Mouse (Mus musculus) right cerebral cortex, postnatal 10 days (tissue): ENCODE measurements around the gene Btg3.

ENCODE experiments used
- DNase-seq, 2 experiments: peaks; one replicate each; pipeline ENCODE4 v3.0.0; 2021; ENCODE audit warnings: low spot score in 2 of 2

Btg3 gene

DNA sequence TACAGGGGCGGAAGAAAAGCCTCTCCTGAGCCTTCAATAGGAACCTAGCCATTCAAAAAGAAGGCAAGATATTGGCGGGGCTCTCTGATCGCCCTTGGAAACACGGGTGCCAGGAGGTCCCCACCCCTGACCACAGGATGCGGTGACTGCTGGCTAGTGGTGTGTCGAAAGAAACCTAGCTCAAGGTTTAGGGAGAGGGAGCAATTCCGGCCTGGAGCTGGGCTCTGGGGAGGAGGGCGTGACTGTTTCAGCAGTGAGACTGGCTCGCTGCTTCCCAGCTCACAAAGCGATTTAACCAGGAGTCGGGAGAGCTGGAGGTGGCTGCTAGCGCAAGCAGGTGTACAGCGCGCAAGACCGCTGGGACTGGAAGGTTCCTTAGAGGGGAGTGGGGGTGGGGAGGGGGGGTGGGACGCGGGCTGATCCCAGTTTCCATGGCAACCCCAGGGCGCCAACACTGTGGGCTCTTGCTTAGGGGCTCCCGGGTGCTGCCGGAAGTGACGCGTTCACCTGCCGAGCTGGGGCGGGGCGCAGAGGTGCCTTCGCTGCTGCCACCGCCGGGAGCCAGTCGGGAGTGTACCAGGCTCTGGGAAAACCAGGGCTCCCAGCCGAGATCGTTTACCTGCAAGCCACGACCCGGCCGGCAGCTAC, 75.7 kb downstream of the Btg3 start, which contains the start of gene Cxadr:
TSS of gene Cxadr (plus strand) at position 307 of the 648 bp plus-strand sequence.
- DNase-seq = peak; percentile 93 to 95

DNA sequence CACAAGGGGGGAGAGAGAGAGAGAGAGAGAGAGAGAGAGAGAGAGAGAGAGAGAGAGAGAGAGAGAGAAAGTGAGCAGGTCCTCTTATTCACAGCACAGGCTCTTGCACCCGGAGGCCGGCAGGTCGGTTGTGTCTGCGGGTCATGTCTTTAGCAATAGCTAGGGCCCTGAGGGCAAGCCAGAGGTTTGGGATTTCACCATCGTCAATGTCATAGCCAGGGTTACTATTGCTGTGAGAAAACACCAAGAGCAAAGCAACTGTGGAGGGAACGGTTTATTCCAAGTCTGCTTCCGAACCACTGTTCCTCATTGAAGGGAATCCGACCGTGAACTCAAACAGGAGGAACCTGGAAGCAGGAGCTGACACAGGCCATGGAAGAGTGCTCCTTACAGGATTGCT, 80.9 kb downstream of the Btg3 start:
- DNase-seq = no peak

DNA sequence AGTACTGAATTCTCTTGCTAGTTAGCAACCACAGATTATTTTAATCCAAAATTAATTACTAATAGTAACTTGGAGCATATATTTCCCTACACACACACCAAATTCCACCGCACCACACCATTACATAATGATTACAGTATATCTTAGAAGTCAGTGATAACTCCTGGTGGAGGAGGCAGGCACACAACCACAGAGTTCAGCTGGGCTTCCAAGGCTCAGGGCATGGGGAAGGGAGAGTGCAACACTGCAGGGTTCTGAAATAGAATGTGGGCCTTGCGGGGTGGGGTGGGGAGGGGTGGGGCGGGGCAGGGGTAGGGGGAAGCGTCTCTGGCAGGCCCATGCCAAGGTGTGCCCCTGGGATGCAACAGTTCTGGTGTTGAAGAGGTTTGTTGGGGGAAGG, 81.4 kb downstream of the Btg3 start:
- no peak for DNase-seq

DNA sequence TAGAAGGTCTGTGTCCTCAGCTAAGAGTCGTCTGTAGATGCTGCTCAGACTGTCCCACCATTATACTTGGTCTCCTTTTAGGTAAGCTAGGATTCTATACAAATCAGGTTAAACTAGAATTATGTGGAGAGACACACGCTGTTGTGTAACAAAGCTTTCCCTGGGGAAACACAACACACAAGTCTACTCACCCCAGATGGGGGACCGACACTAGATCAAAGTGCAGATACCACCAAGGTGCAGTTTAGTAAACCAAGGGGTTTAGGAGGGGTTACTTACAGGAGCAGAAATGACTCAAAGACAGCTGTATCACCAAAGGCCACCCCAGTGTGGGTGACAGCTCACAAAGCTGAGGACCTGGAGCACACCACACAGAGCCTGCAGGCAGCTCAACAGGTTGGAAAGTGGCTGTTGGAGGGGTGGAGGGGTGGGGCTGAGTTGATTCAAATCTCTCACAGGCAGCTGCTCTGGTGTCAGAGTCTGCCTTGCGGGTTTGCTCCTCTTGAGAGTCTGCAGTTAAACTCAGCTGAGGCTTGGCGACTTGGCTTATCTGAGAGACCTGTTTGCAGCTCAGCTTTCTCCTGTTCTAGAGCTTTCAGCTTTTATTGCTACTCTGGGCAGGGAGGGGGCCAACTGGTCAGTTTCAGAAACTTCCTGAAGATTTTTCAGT, 82.3 kb downstream of the Btg3 start:
- no peak for DNase-seq

DNA sequence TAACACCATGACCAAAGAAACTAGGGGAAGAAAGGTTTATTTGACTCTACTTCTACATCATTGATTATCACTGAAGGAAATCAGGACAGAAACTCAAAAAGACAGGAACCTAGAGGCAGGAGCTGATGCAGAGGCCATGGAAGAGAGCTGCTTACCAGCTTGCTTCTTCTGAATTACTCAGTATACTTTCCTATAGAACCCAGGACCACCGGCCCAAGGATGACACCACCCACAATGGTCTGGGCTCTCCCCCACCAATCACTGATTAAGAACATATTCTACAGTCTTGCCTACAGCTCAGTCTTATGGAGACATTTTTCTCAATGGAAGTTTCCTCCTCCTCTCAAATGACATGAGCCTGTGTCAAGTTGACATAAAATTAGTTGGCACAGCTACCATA, 82.9 kb downstream of the Btg3 start:
- DNase-seq = no peak

DNA sequence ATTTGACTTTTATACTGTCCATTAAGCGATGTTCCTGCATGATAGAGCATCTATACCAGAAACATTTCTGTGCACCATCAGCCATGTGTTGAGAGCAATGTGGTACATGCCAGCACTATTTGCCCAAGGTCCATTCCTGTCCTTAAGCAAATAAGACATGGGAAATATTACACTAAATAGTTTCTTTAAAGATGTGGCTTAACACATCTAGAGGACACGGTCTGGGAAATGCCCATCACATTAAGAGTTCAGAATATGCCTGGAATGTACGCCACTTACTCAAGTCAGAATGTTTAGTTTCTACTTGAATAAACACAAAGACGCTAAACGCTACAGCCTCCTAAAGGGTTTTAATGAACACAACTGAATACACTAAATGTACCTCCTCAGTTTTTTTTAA, 93.8 kb downstream of the Btg3 start:
- DNase-seq = no peak
